Mouse (Mus musculus) forebrain, embryonic 16.5 days (tissue): Measurements from ENCODE around the gene Trp53i11. TPM values are rescaled to one million over a fixed set of nuclear protein-coding genes. Genes with fewer than 3 reads are reported as not detected.
A peak's percentile ranks its signal among the peaks of the same experiment; 100 is the strongest.

Experiments used
- ATAC-seq: fragments of 200-750 bp; cut with Nextera tagmentation; 2 replicates; pipeline ENCODE4 v1.8.0; 2017; ENCODE audit warnings: mild to moderate bottlenecking, moderate library complexity
- H3K27ac ChIP-seq: fragments of 300-500 bp; sonication (generic); 2 replicates; pipeline ENCODE4 v1.5.1; 2014; ENCODE audit warnings: low read length, control low read depth
- H3K27me3 ChIP-seq: fragments of 300-500 bp; sonication (generic); replicated peaks from 2 replicates; pipeline ENCODE4 v1.6.1; 2014; ENCODE audit warnings: low read length; ENCODE audit not compliant: control insufficient read depth, insufficient read depth
- H3K36me3 ChIP-seq: fragments of 300-500 bp; sonication (generic); 2 replicates; pipeline ENCODE4 v1.6.1; 2014; ENCODE audit not compliant: control insufficient read depth, insufficient read depth
- H3K4me1 ChIP-seq: fragments of 300-500 bp; sonication (generic); replicated peaks from 2 replicates; pipeline ENCODE4 v1.6.1; 2014; ENCODE audit warnings: low read length; ENCODE audit not compliant: control insufficient read depth, insufficient read depth
- H3K4me2 ChIP-seq: fragments of 300-500 bp; sonication (generic); 2 replicates; pipeline ENCODE4 v1.6.1; 2014; ENCODE audit warnings: mild to moderate bottlenecking, low read length, control low read depth
- H3K4me3 ChIP-seq: fragments of 300-500 bp; sonication (generic); replicated peaks from 2 replicates; pipeline ENCODE4 v1.5.1; 2014; ENCODE audit warnings: mild to moderate bottlenecking, low read length, control low read depth
- H3K9ac ChIP-seq: fragments of 300-500 bp; sonication (generic); replicated peaks from 2 replicates; pipeline ENCODE4 v1.6.1; 2014; ENCODE audit warnings: low read depth, low read length, control low read depth
- H3K9me3 ChIP-seq: fragments of 300-500 bp; sonication (generic); 2 replicates; pipeline ENCODE4 v1.6.1; 2016; ENCODE audit warnings: low read length; ENCODE audit not compliant: control insufficient read depth
- WGBS: fragments of 180-500 bp; shearing (Covaris S2); extraction: QIAGEN DNeasy Blood & Tissue Kit; methylation state at CpG from one replicate; pipeline ENCODE4 v1.1.7; 2014; 5-methylcytosine and 5-hydroxymethylcytosine counted together
- polyA plus RNA-seq: library from polyadenylated mRNA; unstranded; fragments of >200 nt; fragmentation: Nextera tagmentation; extraction: Ambion mirVana; gene quantifications from 2 replicates; pipeline ENCODE4 v1.2.1, GENCODE M21; 2015

Gene Trp53i11
- polyA plus RNA-seq, 1 experiment from 2014 or later = 110 TPM

DNA sequence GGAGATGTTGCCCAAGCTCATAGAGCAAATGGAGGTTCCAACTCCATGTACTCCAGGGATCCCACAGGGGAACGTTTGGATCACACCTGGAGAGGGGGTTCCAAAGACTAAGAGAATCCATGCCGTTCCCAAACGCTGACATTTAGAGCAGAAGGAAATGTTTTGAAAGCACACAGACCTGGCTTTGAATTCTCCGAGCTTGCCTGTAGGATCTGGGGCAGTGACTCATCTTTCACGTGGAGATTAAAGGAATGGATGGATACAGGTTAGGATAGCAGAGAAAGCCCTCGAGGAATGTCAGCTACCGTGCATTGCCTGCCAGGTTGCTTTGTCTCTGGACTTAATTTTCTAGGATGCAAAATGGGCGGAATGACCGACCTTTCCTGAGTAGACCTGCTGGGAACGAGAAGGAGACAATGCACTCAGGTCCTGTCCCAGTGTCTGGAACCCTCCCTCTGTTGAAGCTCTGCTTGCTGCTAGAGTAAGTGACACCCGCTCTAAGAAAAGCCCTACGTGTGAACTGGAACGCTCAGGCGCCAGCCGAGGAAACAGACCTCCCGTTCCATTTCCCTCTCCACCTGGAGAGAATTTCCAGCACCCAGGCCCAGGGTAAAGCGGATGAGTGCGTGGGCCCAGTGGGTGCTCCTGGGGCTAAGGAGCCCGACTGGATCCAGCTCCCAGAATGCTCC lies 17.0 kb upstream of the Trp53i11 start:
- no peak overlapping the region for H3K27ac ChIP-seq
- ATAC-seq = peak; percentile 14; the same call in 1 of the 2 replicates
- WGBS = 70% methylated on average over 19 of the region's 19 CpGs

DNA sequence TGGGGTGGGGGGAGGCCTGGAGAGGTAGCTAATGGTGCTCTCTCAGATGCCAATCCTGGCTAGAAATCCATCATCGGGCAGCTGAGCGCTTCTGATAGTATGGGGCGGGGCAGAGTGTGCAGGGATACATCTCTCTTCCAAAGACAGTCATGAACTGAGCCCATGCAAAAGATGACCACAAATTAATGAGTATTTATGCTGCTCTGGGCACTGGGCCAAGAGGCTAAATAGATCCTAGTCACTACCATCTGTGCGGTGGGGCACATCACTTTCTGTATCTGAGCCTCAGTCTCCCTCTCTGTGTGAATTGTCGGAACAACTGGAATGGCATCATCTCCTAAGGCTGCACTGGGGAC lies 16.5 kb upstream of the Trp53i11 start:
- no peaks in the 10 kb centered on the region for H3K36me3 ChIP-seq
- no peak overlapping the region for H3K4me2 ChIP-seq
- 58% methylated on average over 5 of the region's 5 CpGs for WGBS
- H3K4me3 ChIP-seq = no peak overlapping the region
- H3K27ac ChIP-seq = no peak overlapping the region
- no peak overlapping the region for H3K9ac ChIP-seq
- ATAC-seq = peak; percentile 22; the same call in 1 of the 2 replicates
- peaks cover 22% of the 10 kb centered on the region for H3K4me1 ChIP-seq
- H3K9me3 ChIP-seq = no peaks in the 10 kb centered on the region
- H3K27me3 ChIP-seq = no peaks in the 10 kb centered on the region

More for the DNA sequence above, 17.0 kb upstream of the Trp53i11 start:
- no peak overlapping the region for H3K4me2 ChIP-seq
- H3K9ac ChIP-seq = no peak overlapping the region
- H3K4me1 ChIP-seq = peaks cover 18% of the 10 kb centered on the region
- no peaks in the 10 kb centered on the region for H3K9me3 ChIP-seq
- H3K36me3 ChIP-seq = no peaks in the 10 kb centered on the region
- H3K27me3 ChIP-seq = no peaks in the 10 kb centered on the region
- no peak overlapping the region for H3K4me3 ChIP-seq

DNA sequence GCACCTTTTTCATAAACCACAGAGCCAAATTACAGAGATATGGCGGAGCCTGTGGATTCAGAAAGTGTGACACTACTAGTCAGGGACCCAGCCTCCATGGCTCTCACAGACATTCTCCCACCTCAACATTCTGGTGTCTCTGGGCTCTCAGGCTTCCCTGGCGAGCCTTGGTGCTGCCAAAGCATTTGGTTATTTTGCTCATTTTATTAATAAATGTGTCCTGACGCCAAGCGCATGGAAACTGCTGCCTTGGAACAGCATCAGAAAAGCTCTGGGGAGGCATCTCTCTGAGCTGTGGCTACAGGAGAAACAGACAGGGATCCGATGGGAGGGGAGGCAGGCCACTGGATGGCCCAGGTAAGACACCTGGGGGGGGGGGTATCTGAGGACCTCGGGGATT lies 15.4 kb upstream of the Trp53i11 start:
- no peak overlapping the region for H3K9ac ChIP-seq
- WGBS = 62% methylated on average over 6 of the region's 6 CpGs

DNA sequence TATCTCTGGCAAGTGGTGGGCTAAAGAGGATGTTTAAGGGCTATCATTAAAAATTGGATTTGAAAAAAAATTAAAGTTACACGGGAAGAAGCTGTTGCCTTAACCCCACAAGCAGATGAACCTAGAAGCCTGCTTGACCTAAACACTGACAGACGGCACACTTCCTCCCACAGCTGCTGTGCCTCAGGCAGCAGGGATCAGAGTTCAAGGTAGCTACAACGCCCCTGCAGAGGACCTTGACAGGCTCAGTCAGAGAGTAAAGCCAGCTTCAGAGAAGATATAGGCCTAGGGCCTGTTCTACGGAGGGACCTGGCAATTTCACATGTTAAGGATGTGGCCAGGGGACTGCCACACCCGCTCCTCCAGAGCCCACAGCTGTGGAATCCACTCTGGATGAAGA lies 14.9 kb upstream of the Trp53i11 start:
- ATAC-seq = no peak
- Histone ChIP-seq H3K4me2 (no peak overlapping the region), H3K27me3 (no peaks in the 10 kb centered on the region), H3K9me3 (no peaks in the 10 kb centered on the region), H3K27ac (no peak overlapping the region), H3K4me1 (peaks cover 38% of the 10 kb centered on the region), H3K36me3 (no peaks in the 10 kb centered on the region), H3K4me3 (no peak overlapping the region), H3K9ac (no peak overlapping the region)
- WGBS = 75% methylated on average over 5 of the region's 5 CpGs

More for the DNA sequence above, 15.4 kb upstream of the Trp53i11 start:
- Histone ChIP-seq H3K9me3 (no peaks in the 10 kb centered on the region), H3K4me1 (peaks cover 33% of the 10 kb centered on the region), H3K27ac (no peak overlapping the region), H3K27me3 (no peaks in the 10 kb centered on the region), H3K36me3 (no peaks in the 10 kb centered on the region), H3K4me2 (no peak overlapping the region), H3K4me3 (no peak overlapping the region)
- ATAC-seq = no peak

DNA sequence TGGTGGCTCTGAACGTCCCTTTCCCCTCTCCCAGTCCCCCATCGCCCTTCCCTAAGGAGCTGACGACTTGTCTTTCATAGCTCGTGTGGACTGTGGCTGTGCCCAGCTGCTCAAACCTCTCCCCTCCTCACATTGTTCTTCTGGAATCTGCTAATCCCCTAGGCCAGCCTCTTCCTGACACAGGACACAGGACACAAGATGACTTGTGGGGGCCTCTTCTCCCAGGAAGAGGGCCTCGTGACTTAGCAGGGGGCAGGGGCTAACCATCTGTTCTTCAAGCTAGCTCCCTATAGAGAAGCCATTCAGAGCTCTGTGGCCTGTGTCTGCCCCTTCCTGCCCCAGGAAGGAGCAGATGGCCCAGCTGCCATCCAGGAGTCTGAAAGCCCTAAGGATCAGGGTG lies 13.2 kb upstream of the Trp53i11 start:
- no peaks in the 10 kb centered on the region for H3K9me3 ChIP-seq
- 10% methylated on average over 5 of the region's 5 CpGs for WGBS
- H3K4me3 ChIP-seq = no peak overlapping the region
- H3K36me3 ChIP-seq = no peaks in the 10 kb centered on the region
- no peak overlapping the region for H3K9ac ChIP-seq
- H3K4me1 ChIP-seq = peaks cover 44% of the 10 kb centered on the region
- no peaks in the 10 kb centered on the region for H3K27me3 ChIP-seq
- H3K4me2 ChIP-seq = no peak overlapping the region
- ATAC-seq = no peak
- no peak overlapping the region for H3K27ac ChIP-seq

DNA sequence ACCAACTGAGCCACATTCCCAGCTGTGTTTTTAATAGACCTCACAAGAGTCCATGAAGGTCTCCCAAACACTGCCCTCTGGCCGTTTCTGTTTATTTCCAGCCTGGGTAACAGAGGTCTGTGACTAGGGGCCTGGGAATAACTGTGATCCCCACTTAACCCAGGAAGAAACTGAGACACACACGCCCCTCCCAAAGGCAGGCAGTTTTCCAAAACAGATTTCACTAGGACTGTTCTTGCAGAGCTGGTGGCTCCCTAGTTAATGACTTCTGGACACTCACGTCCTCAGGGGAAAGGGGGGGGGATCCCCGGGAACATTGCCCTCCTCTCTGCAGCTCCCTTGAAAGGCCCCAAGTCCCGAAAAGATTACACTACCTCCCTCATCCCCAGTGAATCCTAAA lies 12.1 kb upstream of the Trp53i11 start:
- Histone ChIP-seq H3K4me3 (no peak overlapping the region), H3K9ac (no peak overlapping the region), H3K36me3 (no peaks in the 10 kb centered on the region), H3K4me1 (peaks cover 54% of the 10 kb centered on the region), H3K27ac (no peak overlapping the region), H3K9me3 (no peaks in the 10 kb centered on the region), H3K27me3 (no peaks in the 10 kb centered on the region), H3K4me2 (no peak overlapping the region)
- ATAC-seq = no peak
- WGBS = 23% methylated on average over 5 of the region's 5 CpGs

DNA sequence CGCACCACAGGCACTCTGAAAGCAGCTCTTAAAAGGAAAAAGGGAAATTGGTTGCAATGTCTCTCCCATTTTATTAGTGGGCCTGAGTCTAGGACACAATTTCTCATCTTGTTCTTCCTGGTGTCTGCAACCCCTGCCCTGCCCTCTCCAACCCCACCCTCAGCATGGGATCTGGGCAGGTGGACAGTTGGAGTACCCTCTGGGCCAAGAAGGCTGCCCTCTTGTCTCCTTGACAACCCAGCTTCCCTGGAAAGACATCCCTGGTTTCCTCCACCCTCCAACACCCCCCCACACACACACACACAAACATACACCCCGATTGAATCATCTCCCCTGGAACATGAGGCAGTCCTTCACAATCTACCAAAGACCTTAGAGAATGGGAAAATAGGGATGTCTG lies 11.6 kb upstream of the Trp53i11 start:
- no peak overlapping the region for H3K4me3 ChIP-seq
- no peak overlapping the region for H3K9ac ChIP-seq
- peaks cover 52% of the 10 kb centered on the region for H3K4me1 ChIP-seq
- H3K27me3 ChIP-seq = no peaks in the 10 kb centered on the region
- H3K36me3 ChIP-seq = no peaks in the 10 kb centered on the region
- H3K27ac ChIP-seq = no peak overlapping the region
- no peaks in the 10 kb centered on the region for H3K9me3 ChIP-seq
- no peak overlapping the region for H3K4me2 ChIP-seq
- 62% methylated on average over 2 of the region's 2 CpGs for WGBS
- ATAC-seq = no peak

DNA sequence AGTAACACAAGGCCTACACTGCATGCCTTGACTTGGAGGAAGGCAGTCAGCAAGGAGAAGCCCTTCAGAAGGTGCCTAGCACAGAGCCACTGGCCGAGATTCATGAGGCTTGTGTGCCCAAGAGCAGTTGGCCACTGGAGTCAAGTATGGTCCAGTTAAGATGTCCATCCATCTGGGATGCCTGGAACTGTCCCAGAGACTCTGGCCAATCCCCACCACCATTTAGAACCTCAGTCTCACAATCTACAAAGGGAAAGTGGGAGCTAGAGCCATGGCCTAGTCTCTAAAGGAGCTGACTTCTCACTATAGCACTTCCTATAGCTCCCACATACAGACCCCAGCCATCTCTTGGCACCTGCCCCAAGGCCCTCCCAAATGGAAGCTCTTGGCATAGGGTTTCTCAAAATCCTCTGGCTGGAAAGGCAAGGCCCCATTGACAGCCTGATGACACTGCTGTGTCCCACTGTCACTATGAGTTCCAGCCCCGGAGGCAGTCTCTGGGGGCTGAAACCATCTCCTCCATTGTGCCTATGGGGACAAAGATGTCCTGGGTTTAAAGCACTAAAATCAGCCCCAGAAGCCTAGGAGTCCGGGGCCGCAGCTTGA lies 11.1 kb upstream of the Trp53i11 start:
- ATAC-seq = no peak
- H3K27ac ChIP-seq = peak overlapping the region; percentile 71
- H3K4me1 ChIP-seq = peaks cover 47% of the 10 kb centered on the region
- WGBS = 21% methylated on average over 4 of the region's 4 CpGs
- H3K27me3 ChIP-seq = no peaks in the 10 kb centered on the region
- no peak overlapping the region for H3K4me2 ChIP-seq
- no peak overlapping the region for H3K4me3 ChIP-seq
- H3K9ac ChIP-seq = peak overlapping the region; percentile 28; the same call in 1 of the 2 replicates
- no peaks in the 10 kb centered on the region for H3K9me3 ChIP-seq
- H3K36me3 ChIP-seq = no peaks in the 10 kb centered on the region

DNA sequence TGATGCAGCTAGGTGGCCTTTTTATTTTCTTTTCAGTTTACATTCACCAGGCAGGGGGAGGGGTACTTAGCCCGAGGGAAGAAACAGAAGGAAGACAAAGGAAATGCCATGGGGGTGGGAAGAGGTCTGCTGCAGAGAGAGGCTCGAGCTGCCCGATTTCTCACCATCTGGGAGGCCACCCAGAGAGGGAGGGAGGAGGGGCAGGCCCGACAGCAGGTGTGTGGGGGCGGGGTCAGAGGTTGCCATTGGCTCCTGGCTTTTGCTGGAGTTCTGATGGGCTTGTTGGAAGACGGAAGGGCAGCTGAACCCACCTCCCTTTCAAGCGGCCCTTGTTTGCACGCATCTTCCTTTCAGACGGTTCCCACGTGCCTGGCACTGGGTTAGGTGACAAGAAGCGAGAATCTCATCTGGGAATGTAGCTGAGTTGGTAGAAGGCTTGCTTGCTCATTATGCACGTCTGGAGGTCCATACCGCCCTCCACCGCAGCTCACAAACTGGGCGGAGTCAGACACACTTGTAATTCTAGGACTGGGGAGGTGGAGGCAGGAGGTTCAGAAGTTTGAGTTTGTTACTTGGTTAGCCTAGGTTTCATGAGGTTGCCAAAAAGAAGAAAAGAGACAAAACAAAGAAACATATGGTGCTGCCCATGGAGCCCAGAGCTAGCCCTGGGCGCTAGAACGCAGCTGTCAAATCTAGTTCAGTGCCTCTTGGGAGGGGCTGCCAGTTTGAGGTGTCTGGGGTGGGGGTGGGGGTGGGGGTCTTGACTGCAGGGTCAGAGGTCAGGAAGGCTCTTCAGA lies 10.3 kb upstream of the Trp53i11 start:
- no peaks in the 10 kb centered on the region for H3K36me3 ChIP-seq
- H3K9ac ChIP-seq = peak overlapping the region; percentile 28; the same call in 1 of the 2 replicates
- whole genome bisulfite sequencing = 3% methylated on average over 17 of the region's 17 CpGs
- H3K4me2 ChIP-seq = peak overlapping the region; percentile 5
- H3K9me3 ChIP-seq = no peaks in the 10 kb centered on the region
- peaks cover 44% of the 10 kb centered on the region for H3K4me1 ChIP-seq
- no peaks in the 10 kb centered on the region for H3K27me3 ChIP-seq
- ATAC-seq = peak; percentile 44
- H3K4me3 ChIP-seq = no peak overlapping the region
- H3K27ac ChIP-seq = peak overlapping the region; percentile 71
